Mouse (Mus musculus) activated CD4-positive, CD25-positive, alpha-beta regulatory T cell, adult 9 weeks (primary cell): ENCODE measurements around the gene Wdfy1. TPM values are rescaled to one million over a fixed set of nuclear protein-coding genes. Genes with fewer than 3 reads are reported as not detected.

Experiments used
- polyA plus RNA-seq: library from polyadenylated mRNA; unstranded; fragments of 100-300 nt; shearing (Covaris generic); gene quantifications from one replicate; pipeline ENCODE4 v1.2.1, GENCODE M21; 2017

The Wdfy1 gene
- 13.3 TPM for polyA plus RNA-seq

GRCm38 (mm10) chr1:79775927-79776458 lies at the start of gene Wdfy1, which contains the start of gene Mrpl44:
TSS of gene Wdfy1 (minus strand) at chr1:79776143.
TSS of gene Mrpl44 (plus strand) at chr1:79776018.

GRCm38 (mm10) chr1:79671543-79672337 lies 104.2 kb downstream of the Wdfy1 start, which contains the start of gene Ap1s3:
TSS of gene Ap1s3 (minus strand) at chr1:79671972.

Other genes with a start within 250 kb of the Wdfy1 start
- gene Ap1s3, start 104.2 kb downstream of the Wdfy1 start, polyA plus RNA-seq, result 2.1 TPM
- 45.9 TPM for gene Mrpl44, start 125 bp downstream of the Wdfy1 start, polyA plus RNA-seq
- 1.8 TPM for gene Serpine2, start 85.0 kb upstream of the Wdfy1 start, polyA plus RNA-seq